Mouse (Mus musculus) testis, adult 2 months (tissue): ENCODE data around the gene Cdhr5.

ENCODE experiments used
- CTCF ChIP-seq: fragments of 200-500 bp; IDR thresholded peaks from 2 replicates; pipeline ENCODE4 v1.5.1; 2012; ENCODE audit warnings: low read depth, mild to moderate bottlenecking, inconsistent platforms, low read length, moderate library complexity; ENCODE audit not compliant: control insufficient read depth, insufficient read depth, insufficient replicate concordance
- POLR2A ChIP-seq: fragments of 200-500 bp; IDR thresholded peaks from 2 replicates; pipeline ENCODE4 v1.6.1; 2012; ENCODE audit warnings: low read depth, mild to moderate bottlenecking, inconsistent platforms, low read length, moderate library complexity; ENCODE audit not compliant: control insufficient read depth

GRCm38 (mm10) chr7:141301386-141301785 lies 24.8 kb upstream of the Cdhr5 start:
- TF ChIP-seq CTCF (no peak), POLR2A (no peak)
